Mouse (Mus musculus) midbrain, embryonic 11.5 days (tissue): Measurements from ENCODE around the gene Galk2. TPM values are rescaled to one million over a fixed set of nuclear protein-coding genes. Genes with fewer than 3 reads are reported as not detected.

Source experiments
- ATAC-seq: fragments of 200-750 bp; cut with Nextera tagmentation; 2 replicates; pipeline ENCODE4 v1.8.0; 2017; ENCODE audit warnings: moderate TSS enrichment, moderate library complexity; ENCODE audit not compliant: low FRiP score
- DNase-seq: peaks from one replicate; pipeline ENCODE4 v3.0.0; 2015; ENCODE audit warnings: low spot score; ENCODE audit errors: missing footprints
- H3K27ac ChIP-seq: fragments of 300-500 bp; sonication (generic); 2 replicates; pipeline ENCODE4 v1.5.1; 2014; ENCODE audit warnings: low read depth, low read length
- H3K27me3 ChIP-seq: fragments of 300-500 bp; sonication (generic); 2 replicates; pipeline ENCODE4 v1.6.1; 2014; ENCODE audit warnings: mild to moderate bottlenecking, low read length, moderate library complexity, mixed read lengths; ENCODE audit not compliant: control insufficient read depth, insufficient read depth
- H3K36me3 ChIP-seq: fragments of 300-500 bp; sonication (generic); 2 replicates; pipeline ENCODE4 v1.6.1; 2014; ENCODE audit warnings: mild to moderate bottlenecking, low read length, moderate library complexity, mixed read lengths; ENCODE audit not compliant: control insufficient read depth, insufficient read depth
- H3K4me1 ChIP-seq: fragments of 300-500 bp; sonication (generic); 2 replicates; pipeline ENCODE4 v1.6.1; 2014; ENCODE audit warnings: low read length; ENCODE audit not compliant: control insufficient read depth, insufficient read depth
- H3K4me2 ChIP-seq: fragments of 300-500 bp; sonication (generic); 2 replicates; pipeline ENCODE4 v1.6.1; 2014; ENCODE audit warnings: mild to moderate bottlenecking, moderate library complexity
- H3K4me3 ChIP-seq: fragments of 300-500 bp; sonication (generic); 2 replicates; pipeline ENCODE4 v1.5.1; 2014; ENCODE audit warnings: low read depth, low read length
- H3K9ac ChIP-seq: fragments of 300-500 bp; sonication (generic); 2 replicates; pipeline ENCODE4 v1.6.1; 2014; ENCODE audit warnings: low read length
- H3K9me3 ChIP-seq: fragments of 300-500 bp; sonication (generic); 2 replicates; pipeline ENCODE4 v1.6.1; 2016; ENCODE audit warnings: low read length; ENCODE audit not compliant: control insufficient read depth
- WGBS: fragments of 180-500 bp; shearing (Covaris S2); extraction: QIAGEN DNeasy Blood & Tissue Kit; methylation state at CpG from one replicate; pipeline ENCODE4 v1.1.7; 2014; 5-methylcytosine and 5-hydroxymethylcytosine counted together
- polyA plus RNA-seq: library from polyadenylated mRNA; unstranded; fragments of >200 nt; fragmentation: Nextera tagmentation; extraction: Ambion mirVana; gene quantifications from 2 replicates; pipeline ENCODE4 v1.2.1, GENCODE M21; 2014

The Galk2 gene
- polyA plus RNA-seq, 1 experiment from 2014 or later: 26.9 TPM

DNA sequence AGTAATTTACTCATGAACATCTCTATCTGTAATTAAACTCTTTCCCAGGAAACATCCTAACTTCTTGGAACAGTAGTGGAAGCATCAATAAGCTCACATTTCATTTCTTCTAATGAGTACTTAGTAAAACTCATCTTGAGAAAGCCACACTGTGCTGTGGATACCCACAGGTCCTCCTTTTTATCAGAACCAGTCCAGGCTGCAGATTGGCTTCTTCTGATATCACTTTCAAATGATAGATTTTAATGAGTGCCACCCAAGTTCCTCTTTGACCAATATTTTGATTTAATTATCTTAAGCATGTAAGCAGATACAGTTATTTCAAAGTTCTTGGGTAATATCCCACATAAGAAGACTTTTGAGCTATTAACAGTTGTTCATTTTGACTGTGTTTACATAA is 55.8 kb downstream of the Galk2 start:
- no peak overlapping the region for H3K9ac ChIP-seq
- DNase-seq (no peak), ATAC-seq (no peak)
- H3K4me1 ChIP-seq: no peaks in the 10 kb centered on the region
- no peak overlapping the region for H3K4me2 ChIP-seq
- H3K4me3 ChIP-seq: no peak overlapping the region
- no peak overlapping the region for H3K27ac ChIP-seq
- no peaks in the 10 kb centered on the region for H3K9me3 ChIP-seq
- no peaks in the 10 kb centered on the region for H3K36me3 ChIP-seq
- H3K27me3 ChIP-seq: no peaks in the 10 kb centered on the region

DNA sequence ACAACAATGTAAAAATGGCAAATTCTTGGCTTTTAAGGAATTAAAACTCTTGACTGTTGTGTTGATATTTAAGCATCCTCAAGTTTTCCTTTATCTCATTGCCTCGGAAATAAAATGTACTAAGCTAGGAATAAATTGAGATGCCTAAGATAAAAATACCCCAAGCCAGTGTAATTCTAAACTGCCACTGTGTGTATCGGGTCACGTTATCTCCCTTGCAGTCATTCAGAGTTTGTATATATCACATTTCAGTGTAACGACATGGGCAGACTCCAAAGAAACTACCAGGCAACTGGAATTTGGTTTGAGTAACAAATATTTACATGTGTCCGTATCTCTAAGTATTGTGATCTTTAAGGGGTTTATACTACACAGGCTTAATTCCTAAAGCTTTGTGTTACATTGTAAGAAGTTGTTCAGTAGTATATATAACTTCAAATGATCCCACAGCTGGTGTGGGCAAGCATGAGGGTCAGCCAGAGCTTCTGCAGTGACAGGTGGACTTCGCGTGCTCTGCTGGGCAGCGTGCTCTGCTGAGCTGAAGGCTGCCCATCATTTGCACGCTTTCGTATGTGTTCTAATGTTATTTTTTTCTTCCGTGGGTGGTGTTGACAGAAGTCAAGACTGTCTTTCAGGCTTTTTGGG is 57.9 kb downstream of the Galk2 start:
- WGBS: 86% methylated on average over 11 of the region's 11 CpGs
- no peak overlapping the region for H3K4me2 ChIP-seq

DNA sequence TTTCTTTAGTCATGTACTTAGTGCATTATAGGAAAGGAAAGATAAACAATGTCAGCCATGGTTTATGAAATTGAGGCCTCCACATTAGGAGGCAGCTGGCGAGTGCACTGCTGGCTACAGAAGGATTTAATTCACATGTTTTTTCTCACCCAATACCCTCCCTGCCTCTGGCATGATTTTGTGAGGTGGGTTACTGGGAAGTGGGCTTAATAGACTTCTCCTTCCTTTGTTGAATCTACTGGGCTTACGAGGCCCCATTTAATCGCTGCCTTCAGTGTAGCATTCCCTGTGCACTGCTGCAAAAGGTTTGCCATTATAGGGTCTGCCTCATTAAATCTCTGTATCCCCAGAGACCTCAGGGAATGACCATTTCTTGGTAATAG is 58.4 kb downstream of the Galk2 start:
- Histone ChIP-seq H3K36me3 (no peaks in the 10 kb centered on the region), H3K4me2 (no peak overlapping the region), H3K27ac (no peak overlapping the region), H3K9ac (no peak overlapping the region), H3K27me3 (no peaks in the 10 kb centered on the region), H3K4me3 (no peak overlapping the region), H3K4me1 (no peaks in the 10 kb centered on the region), H3K9me3 (no peaks in the 10 kb centered on the region)
- 71% methylated on average over 3 of the region's 3 CpGs for WGBS
- ATAC-seq (no peak), DNase-seq (no peak)

More for the DNA sequence above, 57.9 kb downstream of the Galk2 start:
- Histone ChIP-seq H3K9me3 (no peaks in the 10 kb centered on the region), H3K9ac (no peak overlapping the region), H3K4me3 (no peak overlapping the region), H3K36me3 (no peaks in the 10 kb centered on the region), H3K4me1 (no peaks in the 10 kb centered on the region), H3K27me3 (no peaks in the 10 kb centered on the region), H3K27ac (no peak overlapping the region)
- ATAC-seq (no peak), DNase-seq (no peak)

DNA sequence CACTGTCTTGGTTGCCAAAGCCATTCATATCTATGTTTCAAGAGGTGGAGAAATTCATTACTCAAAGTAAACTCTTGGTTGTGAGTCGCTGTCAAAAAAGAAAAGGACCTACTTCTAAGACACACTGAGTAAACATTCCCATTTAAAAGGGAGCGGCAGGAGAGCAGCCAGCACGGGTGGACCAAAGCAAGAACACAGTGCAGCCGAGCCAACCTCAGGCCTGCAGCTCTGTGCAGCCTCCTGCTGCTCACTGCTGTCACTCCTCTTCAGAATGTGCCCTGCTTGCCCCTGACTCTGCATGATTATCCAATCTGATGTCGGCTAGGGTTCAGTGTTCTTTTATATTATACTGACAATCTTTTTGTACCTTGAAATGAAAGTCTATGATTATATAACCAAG is 62.4 kb downstream of the Galk2 start:
- H3K9me3 ChIP-seq: no peaks in the 10 kb centered on the region
- H3K27ac ChIP-seq: no peak overlapping the region
- H3K4me3 ChIP-seq: no peak overlapping the region
- no peaks in the 10 kb centered on the region for H3K4me1 ChIP-seq
- no peak overlapping the region for H3K9ac ChIP-seq
- no peaks in the 10 kb centered on the region for H3K27me3 ChIP-seq
- WGBS: 44% methylated on average over 5 of the region's 5 CpGs
- no peak for ATAC-seq
- DNase-seq: no peak
- H3K36me3 ChIP-seq: no peaks in the 10 kb centered on the region
- no peak overlapping the region for H3K4me2 ChIP-seq

DNA sequence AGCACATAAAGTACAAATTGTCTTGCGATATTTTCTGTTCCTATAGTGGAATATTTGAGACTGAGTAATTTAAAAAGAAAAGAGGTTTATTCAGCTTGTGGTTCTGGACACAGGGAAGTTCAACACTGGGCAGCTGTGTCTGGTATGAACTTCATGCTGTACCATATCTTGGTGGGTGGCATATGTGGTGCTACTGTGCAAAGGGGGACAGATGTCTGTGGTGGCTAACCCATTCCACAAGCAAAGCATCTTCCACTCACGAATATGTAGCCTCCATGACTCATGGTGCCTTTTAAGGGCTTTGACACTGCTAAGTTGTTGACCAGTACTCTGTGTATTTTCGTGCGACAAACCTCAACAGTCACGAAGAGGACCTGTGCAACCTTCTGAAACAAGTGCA is 63.2 kb downstream of the Galk2 start:
- Histone ChIP-seq H3K4me3 (no peak overlapping the region), H3K4me1 (no peaks in the 10 kb centered on the region), H3K9ac (no peak overlapping the region), H3K36me3 (no peaks in the 10 kb centered on the region), H3K4me2 (no peak overlapping the region), H3K27ac (no peak overlapping the region), H3K27me3 (no peaks in the 10 kb centered on the region), H3K9me3 (no peaks in the 10 kb centered on the region)
- ATAC-seq: no peak
- DNase-seq: no peak
- WGBS: 95% methylated on average over 5 of the region's 5 CpGs

DNA sequence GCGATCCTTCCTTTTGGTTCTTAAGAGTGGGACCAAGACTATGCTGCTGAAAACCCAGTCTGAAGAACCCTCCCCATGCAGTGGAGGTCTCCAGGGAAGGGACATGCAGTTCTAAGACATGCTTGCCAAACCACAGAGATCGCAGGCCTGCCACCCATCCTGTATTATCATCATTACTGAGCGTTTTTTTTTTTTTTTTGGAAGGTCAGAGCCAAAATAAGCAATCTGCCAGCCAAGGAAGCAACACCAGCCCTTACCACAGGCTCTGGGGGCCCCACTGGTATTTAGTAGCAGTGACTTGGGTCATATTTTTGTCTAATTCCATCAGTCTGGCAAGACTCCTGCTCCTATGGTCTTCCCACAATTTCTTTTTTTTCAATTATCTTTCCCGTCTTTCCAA is 64.0 kb downstream of the Galk2 start:
- H3K4me2 ChIP-seq: no peak overlapping the region
- H3K27me3 ChIP-seq: no peaks in the 10 kb centered on the region
- H3K9me3 ChIP-seq: no peaks in the 10 kb centered on the region
- WGBS: 88% methylated on average over 4 of the region's 4 CpGs
- H3K4me3 ChIP-seq: no peak overlapping the region
- no peak overlapping the region for H3K27ac ChIP-seq
- no peaks in the 10 kb centered on the region for H3K36me3 ChIP-seq
- no peak overlapping the region for H3K9ac ChIP-seq
- no peak for DNase-seq
- no peaks in the 10 kb centered on the region for H3K4me1 ChIP-seq
- no peak for ATAC-seq

DNA sequence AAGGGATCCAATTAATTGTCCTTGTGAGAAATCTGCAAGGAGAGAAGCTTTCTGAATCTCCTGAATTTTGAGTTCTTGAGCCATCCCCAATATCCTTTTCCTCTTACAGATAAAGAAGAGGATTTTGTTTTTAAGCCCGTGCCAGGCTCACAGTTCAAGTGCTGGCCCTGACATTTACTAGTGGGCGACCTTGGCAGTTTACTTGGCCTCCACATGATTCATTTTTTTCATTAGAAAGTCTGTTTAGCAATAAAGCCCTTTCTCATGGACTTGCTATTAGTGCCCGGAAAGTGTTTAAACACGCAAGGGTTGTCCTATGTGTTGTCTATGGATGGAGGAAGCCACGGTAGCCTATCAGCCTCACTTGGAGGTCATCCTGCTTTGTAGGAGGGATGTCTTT is 64.4 kb downstream of the Galk2 start:
- no peak overlapping the region for H3K4me3 ChIP-seq
- no peaks in the 10 kb centered on the region for H3K36me3 ChIP-seq
- no peaks in the 10 kb centered on the region for H3K9me3 ChIP-seq
- no peak for DNase-seq
- no peak overlapping the region for H3K9ac ChIP-seq
- no peak overlapping the region for H3K27ac ChIP-seq
- no peak overlapping the region for H3K4me2 ChIP-seq
- 90% methylated on average over 5 of the region's 5 CpGs for WGBS
- H3K4me1 ChIP-seq: no peaks in the 10 kb centered on the region
- ATAC-seq: no peak
- H3K27me3 ChIP-seq: no peaks in the 10 kb centered on the region

DNA sequence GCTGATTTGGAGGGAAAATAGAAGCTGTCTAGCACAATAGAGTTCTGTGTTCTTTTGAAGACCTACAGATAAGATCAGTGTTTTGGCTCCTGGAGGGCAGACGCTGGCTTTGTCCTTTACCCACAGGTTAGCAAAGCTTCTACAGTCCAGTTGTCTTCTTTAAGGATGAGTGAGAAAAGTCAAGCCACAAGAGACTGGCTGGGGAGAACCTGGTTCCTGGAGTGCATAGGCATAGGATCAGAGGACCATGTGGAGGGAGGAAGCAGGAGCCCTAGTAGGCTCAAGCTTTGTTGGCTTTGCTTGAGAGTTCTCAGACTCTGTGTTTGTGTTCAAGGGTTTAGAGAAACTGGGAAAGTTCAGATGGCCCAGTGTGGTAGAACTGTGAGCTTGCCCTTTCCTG is 65.6 kb downstream of the Galk2 start:
- WGBS: 81% methylated on average over 1 of the region's 1 CpGs
- Histone ChIP-seq H3K27me3 (no peaks in the 10 kb centered on the region), H3K4me1 (no peaks in the 10 kb centered on the region), H3K9ac (no peak overlapping the region), H3K9me3 (no peaks in the 10 kb centered on the region), H3K4me2 (no peak overlapping the region), H3K4me3 (no peak overlapping the region), H3K27ac (no peak overlapping the region), H3K36me3 (no peaks in the 10 kb centered on the region)
- DNase-seq (no peak), ATAC-seq (no peak)

DNA sequence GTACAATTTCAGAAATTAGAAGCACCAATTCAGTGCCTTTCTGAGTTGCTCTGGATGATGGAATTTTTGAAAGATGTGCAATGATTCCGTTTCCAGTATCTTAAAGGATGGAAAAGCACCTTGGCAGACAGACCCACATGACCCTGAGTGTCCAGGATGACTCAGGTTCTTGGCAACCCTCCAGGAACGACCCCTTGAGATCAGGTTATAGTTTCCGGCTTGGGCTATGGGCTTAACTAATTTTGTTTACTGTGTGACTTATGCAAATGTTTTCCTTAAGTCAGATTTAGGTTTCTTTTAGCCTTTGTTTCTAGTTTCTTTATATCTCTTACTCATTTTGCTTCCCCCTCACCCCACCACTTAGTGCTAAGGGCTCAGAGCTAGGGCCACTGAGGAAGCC is 66.2 kb downstream of the Galk2 start:
- DNase-seq (no peak), ATAC-seq (no peak)
- no peaks in the 10 kb centered on the region for H3K27me3 ChIP-seq
- H3K4me3 ChIP-seq: no peak overlapping the region
- WGBS: 85% methylated on average over 3 of the region's 3 CpGs
- no peaks in the 10 kb centered on the region for H3K4me1 ChIP-seq
- H3K4me2 ChIP-seq: no peak overlapping the region
- H3K9me3 ChIP-seq: no peaks in the 10 kb centered on the region
- H3K9ac ChIP-seq: no peak overlapping the region
- no peaks in the 10 kb centered on the region for H3K36me3 ChIP-seq
- H3K27ac ChIP-seq: no peak overlapping the region

DNA sequence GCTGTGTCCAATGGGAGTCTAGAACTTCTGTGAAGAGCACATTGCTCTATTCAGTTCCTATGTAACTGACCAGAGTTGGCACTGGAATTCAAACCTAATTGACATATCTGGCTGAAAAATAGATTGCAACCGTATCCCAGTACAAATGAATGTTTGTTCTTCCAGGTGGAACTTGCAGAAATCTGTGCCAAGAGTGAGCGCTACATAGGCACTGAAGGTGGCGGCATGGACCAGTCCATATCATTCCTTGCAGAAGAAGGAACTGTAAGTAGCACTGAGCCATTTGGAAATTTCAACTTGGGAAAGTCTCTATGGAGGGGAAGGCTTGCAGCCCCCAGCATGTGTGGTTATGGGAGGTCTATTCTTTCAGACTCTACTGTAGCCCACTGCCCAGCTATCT is 70.5 kb downstream of the Galk2 start:
- Histone ChIP-seq H3K9ac (no peak overlapping the region), H3K4me1 (no peaks in the 10 kb centered on the region), H3K36me3 (no peaks in the 10 kb centered on the region; the same call in 1 of the 2 replicates), H3K9me3 (no peaks in the 10 kb centered on the region), H3K4me3 (no peak overlapping the region), H3K27ac (no peak overlapping the region), H3K27me3 (no peaks in the 10 kb centered on the region), H3K4me2 (no peak overlapping the region)
- no peak for ATAC-seq
- WGBS: 95% methylated on average over 3 of the region's 3 CpGs
- DNase-seq: no peak
